Mouse (Mus musculus): Measurements from ENCODE around the gene Vmn2r82.
"Not testable (repeated sequence)": the region's sequence is repeated elsewhere in the genome, so short reads cannot be mapped to it uniquely, and the experiment has no call there.

DNA sequence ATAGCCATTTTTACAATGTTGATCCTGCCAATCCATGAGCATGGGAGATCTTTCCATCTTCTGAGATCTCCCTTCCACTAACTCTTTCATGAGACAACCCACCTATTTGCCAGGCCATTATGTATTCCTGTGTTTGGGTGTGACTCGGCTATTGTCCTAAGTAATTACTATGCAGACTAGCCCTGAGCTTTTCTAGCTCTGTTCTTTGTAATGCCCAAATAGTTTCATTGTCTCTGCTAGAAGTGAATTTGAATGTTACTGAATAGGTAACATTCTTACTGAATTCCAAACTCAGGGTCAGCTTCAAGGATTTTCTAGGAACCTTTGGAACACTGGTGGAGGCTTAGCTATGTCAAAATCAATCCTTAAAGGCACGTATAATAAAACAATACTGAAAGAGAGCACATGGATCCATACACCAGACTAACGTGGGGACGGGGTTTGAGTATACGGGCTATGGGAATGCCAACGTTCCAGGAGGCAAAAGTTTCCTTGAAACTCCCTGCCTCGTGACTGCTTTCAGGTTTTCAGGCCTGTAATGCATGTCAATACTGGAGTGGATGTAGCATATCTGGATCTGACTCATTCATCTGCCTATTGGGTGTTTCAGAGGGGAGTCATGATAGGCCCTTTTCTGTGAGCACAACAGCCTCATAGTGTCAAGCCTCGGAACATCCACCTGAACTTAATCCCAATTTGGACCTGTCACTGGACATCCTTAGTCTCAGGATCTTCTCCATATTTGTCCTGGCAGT, 43.8 kb downstream of the Vmn2r82 start:
- not testable (repeated sequence) for TF ChIP-seq CTCF (conservative IDR thresholded peaks at IDR 0.05; ENCODE audit: low read length)
- peak; percentile 93 for TF ChIP-seq NANOG (IDR thresholded peaks at IDR 0.05; ENCODE audit: borderline replicate concordance, low read length)
